Mouse (Mus musculus) telencephalon, adult 2 months (tissue): ENCODE data around the gene Tfpi.

Source experiments
- DNase-seq: peaks from one replicate; pipeline ENCODE4 v3.0.0-alpha.2; 2011; ENCODE audit warnings: low read depth, low spot score

Tfpi gene

GRCm38 (mm10) chr2:84474651-84475050 is 1.9 kb downstream of the Tfpi start:
- no peak for DNase-seq

- no peak for DNase-seq
Measured at GRCm38 (mm10) chr2:84473941-84474530, 2.5 kb downstream of the Tfpi start.

- no peak for DNase-seq
Measured at GRCm38 (mm10) chr2:84467391-84467790, 9.2 kb downstream of the Tfpi start.

- no peak for DNase-seq
Measured at GRCm38 (mm10) chr2:84464956-84465355, 11.6 kb downstream of the Tfpi start.

- peak; percentile 35 for DNase-seq
Measured at GRCm38 (mm10) chr2:84462411-84462810, 14.2 kb downstream of the Tfpi start.

- DNase-seq: no peak
Measured at GRCm38 (mm10) chr2:84459651-84460177, 16.9 kb downstream of the Tfpi start.

- no peak for DNase-seq
Measured at GRCm38 (mm10) chr2:84457221-84457620, 19.4 kb downstream of the Tfpi start.

GRCm38 (mm10) chr2:84455236-84455799 is 21.3 kb downstream of the Tfpi start:
- peak; percentile 85 for DNase-seq

GRCm38 (mm10) chr2:84454551-84455235 is 21.9 kb downstream of the Tfpi start:
- DNase-seq: no peak

- DNase-seq: peak; percentile 42
Measured at GRCm38 (mm10) chr2:84454051-84454450, 22.5 kb downstream of the Tfpi start.

- DNase-seq: no peak
Measured at GRCm38 (mm10) chr2:84445499-84445898, 31.1 kb downstream of the Tfpi start.

DNA sequence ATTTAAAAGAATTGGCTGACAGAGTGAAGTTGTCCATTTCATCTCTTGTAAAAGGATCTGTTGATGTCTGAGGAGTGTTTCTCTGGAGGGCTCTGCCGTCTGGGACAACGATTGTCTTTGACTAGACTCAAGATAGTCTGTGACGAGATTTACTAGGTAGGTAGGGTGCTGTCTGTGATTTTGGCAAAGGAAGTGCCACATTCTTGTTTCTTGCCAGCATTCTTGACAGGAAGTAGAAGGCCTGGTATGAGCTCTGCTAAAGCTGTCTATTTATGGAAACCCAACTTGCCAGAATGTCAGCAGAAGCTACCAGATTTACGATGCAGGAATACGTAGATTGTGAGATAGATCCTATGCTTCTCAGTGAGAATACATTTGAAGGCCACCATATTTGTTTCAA is 34.6 kb downstream of the Tfpi start:
- no peak for DNase-seq

- DNase-seq: peak; percentile 68
Measured at GRCm38 (mm10) chr2:84429724-84430123, 46.9 kb downstream of the Tfpi start.

- DNase-seq: no peak
Measured at GRCm38 (mm10) chr2:84428836-84429235, 47.7 kb downstream of the Tfpi start.

DNA sequence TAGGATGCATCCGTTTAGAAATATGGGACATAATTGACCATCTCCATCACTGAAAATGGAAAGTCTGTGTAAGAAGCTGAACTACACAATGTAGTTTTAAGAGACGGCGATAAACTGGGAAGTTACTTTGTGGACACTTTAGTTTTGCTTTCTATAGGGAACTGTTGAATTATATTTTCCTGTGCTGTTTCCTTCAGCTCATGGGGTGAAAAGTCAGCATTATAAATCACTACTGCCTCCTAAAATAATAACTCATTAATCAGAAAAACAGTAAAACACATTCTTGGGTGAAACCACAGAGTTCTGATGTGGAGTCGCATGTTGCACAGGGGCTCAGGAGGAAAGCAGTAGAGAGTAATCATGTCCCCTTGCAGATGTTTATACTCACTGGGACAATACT is 50.0 kb downstream of the Tfpi start:
- no peak for DNase-seq

DNA sequence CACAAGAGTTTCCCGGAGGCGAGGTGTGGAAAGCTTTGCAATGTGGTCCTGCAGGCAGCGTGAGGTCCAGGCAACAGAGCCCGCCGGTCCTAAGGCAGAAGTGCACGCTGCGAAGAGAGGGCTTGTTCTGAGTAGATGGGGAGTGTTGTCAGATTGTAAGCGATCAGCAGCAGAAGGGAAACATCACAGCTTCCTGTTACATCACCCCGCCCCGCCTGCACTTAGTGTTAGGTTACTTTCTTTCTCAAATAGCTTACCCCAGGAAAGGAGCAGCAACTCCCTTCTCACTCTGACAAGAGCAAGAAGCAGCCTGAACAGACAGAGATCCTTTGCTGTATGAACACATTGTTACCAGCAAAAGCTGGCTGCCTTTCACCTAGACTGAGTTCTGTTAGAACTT is 51.4 kb downstream of the Tfpi start, which contains the start of gene Calcrl:
Gene Calcrl, minus strand, starts transcription at position 274 of the 400 bp plus-strand sequence.
- DNase-seq: peak; percentile 38

DNA sequence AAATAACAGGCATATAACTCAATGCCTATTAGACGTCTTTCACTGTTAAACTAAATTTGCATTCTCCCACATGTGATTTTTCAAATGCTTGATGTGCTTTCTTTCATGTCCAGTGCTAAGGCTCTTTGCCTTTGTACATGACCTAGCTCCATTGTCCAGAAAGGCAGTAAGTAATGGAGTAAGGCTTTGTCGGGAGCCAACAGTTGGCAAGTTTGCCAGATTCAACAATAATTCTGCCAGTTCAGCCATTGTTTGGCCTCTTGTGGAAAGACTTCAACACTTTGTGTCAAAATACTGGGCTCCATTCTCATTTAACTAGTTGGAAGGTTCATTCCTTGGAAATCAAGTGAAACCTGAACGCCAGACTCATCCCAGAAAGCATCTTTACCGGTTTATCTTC is 60.1 kb downstream of the Tfpi start:
- no peak for DNase-seq

DNA sequence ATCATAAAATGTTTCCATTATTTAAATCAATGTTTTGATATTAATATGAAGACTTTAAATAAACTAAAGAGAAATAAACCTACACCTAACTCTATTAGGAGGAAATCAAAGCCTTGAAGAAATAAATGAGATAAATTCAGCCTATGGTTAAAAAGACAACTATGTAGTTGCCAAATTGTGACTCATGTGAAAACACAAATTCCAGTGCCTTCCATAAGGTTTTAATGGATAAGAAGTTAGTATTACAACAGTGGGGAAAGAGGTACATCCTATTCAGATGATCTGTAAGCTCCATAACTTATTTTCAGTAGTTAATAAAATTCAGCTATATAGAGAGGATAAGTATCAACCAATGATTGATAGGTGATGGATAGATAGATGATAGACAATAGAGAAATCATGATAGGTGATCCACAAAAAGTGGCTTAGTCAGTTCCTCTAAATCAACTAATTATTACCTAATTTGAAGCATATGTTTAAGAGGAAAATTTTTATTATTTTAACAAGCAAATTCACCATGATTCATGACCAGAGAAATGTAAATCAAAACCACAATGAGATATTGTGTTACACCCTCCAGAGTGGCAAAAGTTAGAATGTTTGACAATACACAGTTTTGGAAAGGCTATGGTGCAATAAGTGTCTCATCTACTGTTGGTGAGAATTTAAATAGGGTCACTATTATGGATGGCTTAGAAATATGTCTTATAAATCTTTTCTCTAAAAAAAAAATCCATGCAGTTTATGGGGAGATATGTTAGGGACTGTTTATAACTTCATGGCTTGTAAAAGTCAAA is 66.6 kb downstream of the Tfpi start:
- DNase-seq: no peak

GRCm38 (mm10) chr2:84404834-84405233 is 71.7 kb downstream of the Tfpi start:
- no peak for DNase-seq

DNA sequence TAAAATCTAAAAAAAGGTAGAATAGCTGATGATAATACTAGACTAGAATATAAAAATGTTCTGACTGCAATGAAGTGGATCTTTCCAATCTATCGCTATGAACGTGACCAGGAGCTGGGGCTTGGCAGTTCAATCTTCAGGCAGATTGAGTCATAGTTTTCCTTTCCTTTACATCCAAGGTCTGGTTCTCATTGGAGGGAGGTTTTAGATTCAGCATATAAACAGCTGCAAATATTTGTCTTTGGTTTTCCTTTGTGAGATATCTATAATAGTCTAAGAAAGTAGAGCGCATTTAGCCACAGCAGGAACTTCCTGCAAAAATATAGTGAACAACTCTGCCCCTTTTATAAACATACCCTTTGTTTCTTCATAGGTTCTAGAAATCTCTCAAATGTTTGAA is 73.9 kb downstream of the Tfpi start:
- no peak for DNase-seq

- DNase-seq: no peak
Measured at GRCm38 (mm10) chr2:84396557-84396956, 80.0 kb downstream of the Tfpi start.

DNA sequence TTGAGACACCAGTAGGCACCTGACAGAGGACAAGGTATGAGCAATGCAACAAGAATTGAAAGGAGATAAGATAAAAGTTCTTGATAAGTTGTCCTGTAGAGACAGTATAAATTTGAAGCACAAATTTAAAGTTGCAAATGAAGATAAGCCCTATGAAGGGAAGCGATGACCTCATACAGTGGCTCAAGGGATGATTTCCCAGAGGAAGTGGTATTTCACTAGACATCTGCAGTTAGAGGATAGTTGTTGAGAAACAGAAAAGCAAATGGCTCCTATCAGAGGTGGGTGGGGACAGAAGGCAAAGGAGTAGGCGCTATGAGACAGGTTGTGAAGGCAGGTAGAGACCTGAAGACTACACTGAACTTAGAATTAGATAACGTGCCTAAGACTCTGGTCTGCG is 83.3 kb downstream of the Tfpi start:
- DNase-seq: no peak
